Mouse (Mus musculus) neural tube, embryonic 13.5 days (tissue): ENCODE data around the gene Fgfr2. TPM values are rescaled to one million over a fixed set of nuclear protein-coding genes. Genes with fewer than 3 reads are reported as not detected.

ENCODE experiments used
- ATAC-seq: fragments of 200-750 bp; cut with Nextera tagmentation; 2 replicates; pipeline ENCODE4 v1.8.0; 2017; ENCODE audit warnings: low read depth, mild to moderate bottlenecking, moderate TSS enrichment, moderate library complexity
- H3K27ac ChIP-seq: fragments of 300-500 bp; sonication (generic); replicated peaks from 2 replicates; pipeline ENCODE4 v1.5.1; 2015; ENCODE audit warnings: moderate library complexity, mild to moderate bottlenecking, inconsistent platforms
- H3K27me3 ChIP-seq: fragments of 300-500 bp; sonication (generic); 2 replicates; pipeline ENCODE4 v1.6.1; 2015; ENCODE audit warnings: mild to moderate bottlenecking, inconsistent platforms
- H3K36me3 ChIP-seq: fragments of 300-500 bp; sonication (generic); 2 replicates; pipeline ENCODE4 v1.6.1; 2015; ENCODE audit warnings: mild to moderate bottlenecking, inconsistent platforms
- H3K4me1 ChIP-seq: fragments of 300-500 bp; sonication (generic); replicated peaks from 2 replicates; pipeline ENCODE4 v1.6.1; 2015; ENCODE audit warnings: inconsistent platforms
- H3K4me2 ChIP-seq: fragments of 300-500 bp; sonication (generic); 2 replicates; pipeline ENCODE4 v1.6.1; 2015; ENCODE audit warnings: inconsistent platforms, mild to moderate bottlenecking, moderate library complexity
- H3K4me3 ChIP-seq: fragments of 300-500 bp; sonication (generic); 2 replicates; pipeline ENCODE4 v1.5.1; 2015; ENCODE audit warnings: mild to moderate bottlenecking, inconsistent platforms
- H3K9ac ChIP-seq: fragments of 300-500 bp; sonication (generic); 2 replicates; pipeline ENCODE4 v1.6.1; 2015; ENCODE audit warnings: moderate library complexity, mild to moderate bottlenecking, inconsistent platforms
- H3K9me3 ChIP-seq: fragments of 300-500 bp; sonication (generic); 2 replicates; pipeline ENCODE4 v1.6.1; 2016; ENCODE audit warnings: inconsistent platforms
- WGBS: fragments of 180-500 bp; shearing (Covaris S2); methylation state at CpG from one replicate; pipeline ENCODE4 v1.1.7; 2015; 5-methylcytosine and 5-hydroxymethylcytosine counted together
- polyA plus RNA-seq: library from polyadenylated mRNA; unstranded; fragments of >200 nt; fragmentation: Nextera tagmentation; extraction: Ambion mirVana; gene quantifications from 2 replicates; pipeline ENCODE4 v1.2.1, GENCODE M21; 2015

The Fgfr2 gene
- polyA plus RNA-seq, 1 experiment from 2014 or later = 22.9 TPM

DNA sequence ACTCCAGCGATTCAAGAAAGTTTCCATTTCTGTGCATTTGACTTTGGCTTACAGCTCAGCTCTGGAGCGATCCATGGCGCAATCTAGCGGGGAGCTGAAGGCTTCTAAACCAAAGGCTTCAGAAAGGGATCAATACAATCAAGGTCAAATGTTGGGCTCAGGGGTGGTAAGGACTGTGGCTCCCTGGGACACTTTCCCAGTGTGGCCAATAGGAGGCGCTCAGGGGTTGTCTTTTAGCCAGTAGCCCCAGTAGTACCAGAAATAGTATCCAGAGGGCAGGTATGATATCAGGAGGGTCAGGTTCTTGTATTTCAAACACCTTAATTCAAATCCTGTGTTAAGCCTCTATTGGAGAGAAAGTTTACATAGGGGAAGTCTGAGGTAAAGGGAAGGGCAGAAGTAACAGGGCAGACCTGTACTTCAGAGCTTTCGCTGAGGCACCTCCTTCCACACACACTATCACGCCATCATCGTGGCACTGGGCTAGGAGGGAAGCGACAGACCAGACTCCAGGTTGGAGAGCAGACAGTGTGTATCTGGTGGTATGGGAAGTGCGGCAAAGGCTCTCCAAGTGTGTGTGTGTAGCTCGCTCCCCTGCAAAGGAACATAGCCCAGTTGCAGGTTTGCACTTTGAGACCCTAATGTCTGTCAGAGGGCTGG is 2349.8 kb downstream of the Fgfr2 start:
- no peaks in the 10 kb centered on the region for H3K36me3 ChIP-seq
- no peaks in the 10 kb centered on the region for H3K27me3 ChIP-seq
- H3K27ac ChIP-seq = no peak overlapping the region
- ATAC-seq = no peak
- H3K4me3 ChIP-seq = no peak overlapping the region
- 68% methylated on average over 11 of the region's 11 CpGs for WGBS
- no peak overlapping the region for H3K9ac ChIP-seq
- no peaks in the 10 kb centered on the region for H3K4me1 ChIP-seq
- H3K4me2 ChIP-seq = no peak overlapping the region
- H3K9me3 ChIP-seq = no peaks in the 10 kb centered on the region

DNA sequence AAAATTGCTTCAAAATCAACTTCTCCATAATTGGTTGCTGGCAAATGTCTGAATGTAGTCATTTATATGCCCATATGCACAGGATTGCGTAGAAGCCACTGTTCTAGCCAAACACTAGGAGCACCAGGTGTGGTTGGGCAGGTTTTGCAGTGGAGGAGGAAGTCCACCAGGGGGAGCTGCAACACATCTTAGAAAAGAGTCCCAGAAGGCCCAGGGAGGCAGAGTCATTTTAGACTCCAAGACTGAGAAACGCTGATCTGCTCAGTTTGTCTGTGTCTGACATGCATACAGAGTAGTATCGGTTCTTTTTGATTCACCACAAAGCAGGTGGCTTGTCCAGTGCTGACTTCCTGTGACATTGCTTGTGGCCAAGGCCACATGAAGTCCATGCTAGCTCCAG is 2352.4 kb downstream of the Fgfr2 start:
- 29% methylated on average over 3 of the region's 3 CpGs for WGBS
- no peaks in the 10 kb centered on the region for H3K27me3 ChIP-seq
- H3K4me1 ChIP-seq = no peaks in the 10 kb centered on the region
- no peaks in the 10 kb centered on the region for H3K9me3 ChIP-seq
- ATAC-seq = peak; percentile 48; the same call in 1 of the 2 replicates
- no peak overlapping the region for H3K9ac ChIP-seq
- H3K27ac ChIP-seq = no peak overlapping the region
- H3K36me3 ChIP-seq = peaks cover 15% of the 10 kb centered on the region
- no peak overlapping the region for H3K4me3 ChIP-seq
- no peak overlapping the region for H3K4me2 ChIP-seq

DNA sequence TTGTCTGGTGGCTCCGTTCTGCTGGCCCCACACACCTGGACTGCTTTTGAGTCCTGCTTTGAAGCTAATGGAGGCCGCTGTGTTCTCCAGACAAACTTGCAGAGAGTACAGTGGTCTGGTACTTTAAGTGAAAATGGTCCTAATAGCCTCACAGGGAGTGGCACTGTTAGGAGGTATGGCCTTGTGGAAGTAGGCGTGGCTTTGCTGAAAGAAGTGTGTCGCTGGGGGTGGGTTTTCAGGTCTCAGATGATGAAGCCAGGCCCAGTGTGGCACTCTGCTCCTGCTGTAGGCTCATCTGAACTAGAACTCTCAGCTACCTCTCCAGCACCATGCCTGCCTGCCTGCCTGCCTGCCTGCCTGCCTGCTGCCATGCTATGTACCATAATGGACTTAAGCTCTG is 2355.0 kb downstream of the Fgfr2 start:
- H3K27me3 ChIP-seq = no peaks in the 10 kb centered on the region
- peaks cover 37% of the 10 kb centered on the region for H3K36me3 ChIP-seq
- H3K4me2 ChIP-seq = no peak overlapping the region
- no peak overlapping the region for H3K9ac ChIP-seq
- WGBS = 88% methylated on average over 4 of the region's 4 CpGs
- ATAC-seq = no peak
- no peak overlapping the region for H3K27ac ChIP-seq
- no peak overlapping the region for H3K4me3 ChIP-seq
- no peaks in the 10 kb centered on the region for H3K9me3 ChIP-seq
- H3K4me1 ChIP-seq = no peaks in the 10 kb centered on the region

DNA sequence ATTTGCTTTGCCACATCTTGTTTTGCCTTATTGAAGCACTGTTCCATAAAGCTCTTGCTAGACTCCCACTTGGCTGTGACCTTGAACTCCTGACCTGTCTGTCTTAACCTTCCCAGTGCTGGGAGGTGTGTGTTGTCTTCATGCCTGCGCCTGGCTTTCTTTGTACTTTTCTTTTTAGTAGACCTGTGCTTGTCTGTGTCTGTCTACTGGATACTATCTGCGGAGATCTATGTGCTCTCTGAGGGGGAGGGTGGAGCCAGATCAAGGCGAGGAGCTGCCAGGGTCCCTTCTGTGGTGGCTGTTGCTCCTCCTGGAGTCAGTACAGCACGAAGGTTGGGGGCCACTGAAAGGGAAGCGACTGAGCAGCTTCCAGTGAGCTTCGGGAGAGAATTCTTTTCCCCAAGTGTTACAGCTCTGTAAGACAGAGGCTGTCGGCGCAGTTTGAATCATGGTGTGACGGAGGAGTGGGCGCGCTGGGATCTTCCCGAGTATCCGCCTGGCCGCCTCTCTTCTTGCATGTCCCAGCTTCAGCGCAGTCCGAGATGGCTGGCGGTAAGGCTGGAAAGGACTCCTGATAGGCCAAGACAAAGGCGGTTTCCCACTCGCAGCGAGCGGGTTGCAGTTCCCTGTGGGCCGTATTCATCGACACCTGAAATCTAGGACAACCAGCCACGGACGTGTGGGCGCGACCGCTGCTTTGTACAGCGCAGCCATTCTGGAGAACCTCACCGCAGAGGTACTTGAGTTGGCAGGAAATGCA is 2356.6 kb downstream of the Fgfr2 start:
- Histone ChIP-seq H3K27me3 (no peaks in the 10 kb centered on the region), H3K36me3 (peaks cover 41% of the 10 kb centered on the region), H3K27ac (no peak overlapping the region), H3K9me3 (no peaks in the 10 kb centered on the region), H3K4me1 (peaks cover 5% of the 10 kb centered on the region), H3K4me2 (no peak overlapping the region), H3K4me3 (no peak overlapping the region), H3K9ac (no peak overlapping the region)
- ATAC-seq = no peak
- 81% methylated on average over 30 of the region's 30 CpGs for WGBS

DNA sequence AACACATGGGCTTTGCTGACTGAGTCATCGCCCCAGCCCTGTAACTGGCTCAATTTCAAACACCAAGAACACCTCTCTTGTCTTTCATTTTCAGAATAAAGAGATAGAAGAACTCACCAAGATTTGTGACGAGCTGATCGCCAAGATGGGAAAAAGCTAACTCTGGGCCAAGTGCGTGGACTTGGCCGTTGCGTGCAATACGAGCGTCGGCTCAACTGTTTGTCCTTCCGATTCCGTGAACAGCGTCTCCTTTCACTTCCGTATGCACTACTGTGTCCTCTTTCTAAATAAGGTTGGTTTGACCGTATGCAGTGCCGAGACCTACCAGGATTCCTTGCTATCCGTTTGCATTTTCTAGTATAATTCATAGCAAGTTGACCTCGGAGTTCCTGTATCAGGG is 2359.0 kb downstream of the Fgfr2 start:
- Histone ChIP-seq H3K27ac (no peak overlapping the region), H3K9ac (no peak overlapping the region), H3K4me1 (peaks cover 5% of the 10 kb centered on the region), H3K4me2 (no peak overlapping the region), H3K27me3 (no peaks in the 10 kb centered on the region), H3K36me3 (peaks cover 65% of the 10 kb centered on the region), H3K4me3 (no peak overlapping the region), H3K9me3 (no peaks in the 10 kb centered on the region)
- 94% methylated on average over 17 of the region's 17 CpGs for WGBS
- no peak for ATAC-seq

DNA sequence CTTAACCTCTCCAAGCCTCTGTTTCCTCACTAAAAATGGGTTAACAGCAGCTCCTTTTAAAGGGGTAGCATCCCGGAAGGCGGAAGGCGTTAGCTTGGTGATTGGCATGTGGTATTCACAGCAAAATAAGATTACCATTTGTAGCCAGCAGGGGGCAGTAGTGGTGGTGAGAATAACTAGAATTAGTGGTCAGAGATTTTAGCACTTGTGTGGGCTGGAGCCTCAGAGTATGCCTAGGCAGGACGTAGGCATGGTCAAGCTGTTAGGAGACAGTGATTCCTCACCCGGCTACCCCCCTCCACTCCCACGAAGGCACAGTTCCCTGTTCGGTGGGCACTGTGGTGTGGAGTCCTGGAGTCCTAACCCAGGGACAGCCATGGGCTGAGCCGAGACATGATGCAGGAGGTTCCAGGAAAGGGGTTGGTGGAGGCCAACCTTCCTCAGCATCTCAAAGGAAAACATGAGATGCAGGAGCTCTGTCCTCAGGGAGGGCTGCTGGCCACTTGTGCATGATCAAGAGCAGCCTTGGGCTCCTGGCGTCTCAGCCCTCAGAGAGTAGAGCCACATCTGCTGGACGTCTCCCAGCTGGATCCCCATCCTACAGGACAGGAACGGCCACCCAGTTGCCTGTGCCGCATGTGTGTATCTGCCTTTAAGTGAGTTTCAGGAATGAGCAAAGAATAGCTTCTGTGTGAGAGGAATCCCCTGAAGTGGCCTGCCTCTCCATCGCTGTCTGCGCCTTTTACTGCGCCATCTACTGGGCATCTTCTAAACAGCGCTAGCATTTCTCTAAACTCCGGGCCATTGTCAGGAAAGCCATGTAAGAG is 2360.9 kb downstream of the Fgfr2 start:
- no peak overlapping the region for H3K4me2 ChIP-seq
- no peaks in the 10 kb centered on the region for H3K27me3 ChIP-seq
- H3K4me3 ChIP-seq = no peak overlapping the region
- no peak overlapping the region for H3K9ac ChIP-seq
- peak; percentile 74 for ATAC-seq
- WGBS = 39% methylated on average over 17 of the region's 17 CpGs
- H3K27ac ChIP-seq = peak overlapping the region; percentile 63
- H3K4me1 ChIP-seq = peaks cover 5% of the 10 kb centered on the region
- peaks cover 83% of the 10 kb centered on the region for H3K36me3 ChIP-seq
- no peaks in the 10 kb centered on the region for H3K9me3 ChIP-seq

DNA sequence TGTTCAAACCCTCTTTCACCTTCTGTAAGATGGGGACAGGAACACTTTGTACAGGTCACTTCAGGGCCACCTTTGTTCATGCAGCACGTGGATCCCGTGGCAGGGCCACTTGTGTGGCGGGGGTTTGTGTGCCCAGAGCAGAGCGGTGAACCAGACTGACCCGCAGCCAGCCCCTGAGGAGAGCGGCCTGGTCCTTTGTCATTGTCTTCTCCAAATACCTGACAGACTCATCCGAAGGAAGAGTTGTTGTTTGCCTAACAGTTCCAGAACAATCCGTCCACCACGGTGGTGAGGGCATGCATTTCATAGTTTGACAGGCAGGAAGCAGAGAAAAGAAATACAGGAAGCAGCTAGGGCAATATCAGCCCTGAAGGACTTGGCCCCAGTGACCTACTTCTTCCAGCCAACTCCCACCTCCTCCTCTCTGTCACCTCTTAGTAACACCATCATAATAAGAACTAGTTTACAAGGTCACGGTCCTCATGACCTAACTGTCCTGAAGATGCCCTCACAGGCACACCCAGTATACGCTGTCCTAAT is 2365.8 kb downstream of the Fgfr2 start:
- H3K9ac ChIP-seq = no peak overlapping the region
- H3K4me1 ChIP-seq = peaks cover 25% of the 10 kb centered on the region
- H3K36me3 ChIP-seq = peaks cover 91% of the 10 kb centered on the region
- no peak overlapping the region for H3K4me3 ChIP-seq
- no peak overlapping the region for H3K27ac ChIP-seq
- 84% methylated on average over 11 of the region's 11 CpGs for WGBS
- H3K9me3 ChIP-seq = no peaks in the 10 kb centered on the region
- no peaks in the 10 kb centered on the region for H3K27me3 ChIP-seq
- no peak for ATAC-seq
- no peak overlapping the region for H3K4me2 ChIP-seq

DNA sequence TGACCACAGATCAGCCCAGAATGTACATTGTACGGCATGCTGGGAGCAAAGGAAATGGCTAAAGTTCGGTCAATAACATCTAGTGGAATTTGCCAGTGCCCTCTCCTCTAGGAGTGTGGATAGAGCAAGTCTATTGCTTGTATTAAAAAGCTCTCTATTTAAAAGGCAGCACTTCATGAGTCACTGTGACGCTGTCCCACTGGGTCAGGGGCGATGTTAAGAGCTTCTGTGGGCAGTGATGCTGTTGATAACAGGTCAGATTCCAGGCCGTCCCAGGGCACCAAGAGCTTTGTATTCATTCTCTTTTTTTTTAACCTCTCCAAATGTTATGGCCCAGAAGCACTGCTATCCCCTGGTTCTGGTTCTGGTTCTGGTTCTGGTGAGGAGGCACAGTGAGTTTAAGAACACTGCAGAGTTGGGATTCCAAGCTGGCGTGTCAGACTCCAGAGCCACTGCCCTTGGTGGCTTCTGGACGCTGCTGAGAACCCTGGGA is 2366.8 kb downstream of the Fgfr2 start:
- 87% methylated on average over 7 of the region's 7 CpGs for WGBS
- ATAC-seq = no peak
- H3K27ac ChIP-seq = peak overlapping the region; percentile 19; the same call in 1 of the 2 replicates

DNA sequence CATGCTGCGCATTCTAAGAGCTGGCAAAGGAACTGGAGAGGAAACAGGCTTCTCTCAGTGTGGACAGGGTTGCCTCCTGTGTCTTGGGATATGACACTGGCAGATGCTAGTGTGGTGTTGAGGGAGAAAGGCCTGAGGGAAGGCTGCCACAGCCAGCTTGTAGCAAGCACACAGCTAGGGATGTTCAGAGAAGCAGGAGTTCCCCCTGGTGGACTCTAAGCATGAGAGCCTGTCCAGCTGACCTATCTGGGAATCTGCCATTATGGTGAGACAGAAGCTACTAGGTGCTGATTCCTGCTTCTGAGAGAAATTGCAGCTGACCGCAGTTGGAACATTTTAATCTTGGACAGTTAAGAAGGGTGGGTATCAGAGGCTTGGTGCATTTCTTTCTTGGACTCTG is 2368.4 kb downstream of the Fgfr2 start:
- Histone ChIP-seq H3K36me3 (peaks cover 77% of the 10 kb centered on the region), H3K27me3 (no peaks in the 10 kb centered on the region), H3K9ac (no peak overlapping the region), H3K4me1 (peaks cover 48% of the 10 kb centered on the region), H3K4me2 (no peak overlapping the region), H3K4me3 (no peak overlapping the region), H3K27ac (peak overlapping the region; percentile 39), H3K9me3 (no peaks in the 10 kb centered on the region)
- WGBS = 92% methylated on average over 2 of the region's 2 CpGs
- no peak for ATAC-seq

More for the DNA sequence above, 2366.8 kb downstream of the Fgfr2 start:
- Histone ChIP-seq H3K9ac (no peak overlapping the region), H3K27me3 (no peaks in the 10 kb centered on the region), H3K4me1 (peaks cover 32% of the 10 kb centered on the region), H3K4me3 (no peak overlapping the region), H3K9me3 (no peaks in the 10 kb centered on the region), H3K36me3 (peaks cover 93% of the 10 kb centered on the region), H3K4me2 (no peak overlapping the region)

DNA sequence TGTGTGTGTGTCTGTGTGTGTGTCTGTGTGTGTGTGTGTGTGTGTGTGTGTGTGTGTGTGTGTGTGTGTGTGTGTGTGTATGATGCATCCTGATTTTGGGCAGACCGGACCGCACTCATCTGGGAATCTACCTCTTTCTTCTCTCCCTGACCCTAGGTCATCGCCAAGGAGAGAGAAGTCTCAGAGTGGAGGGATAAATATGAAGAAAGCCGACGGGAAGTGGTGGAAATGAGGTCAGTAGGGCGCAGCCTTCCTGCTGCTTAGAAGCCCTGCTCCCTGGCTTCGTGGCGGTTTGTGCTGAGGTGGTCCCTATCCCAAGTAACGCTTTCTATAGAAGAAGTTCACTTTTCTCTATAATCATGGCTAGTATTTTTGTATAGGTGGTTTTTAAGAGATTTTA is 2371.5 kb downstream of the Fgfr2 start:
- H3K4me3 ChIP-seq = no peak overlapping the region
- H3K4me1 ChIP-seq = peaks cover 55% of the 10 kb centered on the region
- H3K27me3 ChIP-seq = no peaks in the 10 kb centered on the region
- no peak overlapping the region for H3K9ac ChIP-seq
- peak overlapping the region; percentile 89 for H3K27ac ChIP-seq
- no peak overlapping the region for H3K4me2 ChIP-seq
- WGBS = 30% methylated on average over 7 of the region's 9 CpGs
- no peaks in the 10 kb centered on the region for H3K9me3 ChIP-seq
- no peak for ATAC-seq
- peaks cover 69% of the 10 kb centered on the region for H3K36me3 ChIP-seq

DNA sequence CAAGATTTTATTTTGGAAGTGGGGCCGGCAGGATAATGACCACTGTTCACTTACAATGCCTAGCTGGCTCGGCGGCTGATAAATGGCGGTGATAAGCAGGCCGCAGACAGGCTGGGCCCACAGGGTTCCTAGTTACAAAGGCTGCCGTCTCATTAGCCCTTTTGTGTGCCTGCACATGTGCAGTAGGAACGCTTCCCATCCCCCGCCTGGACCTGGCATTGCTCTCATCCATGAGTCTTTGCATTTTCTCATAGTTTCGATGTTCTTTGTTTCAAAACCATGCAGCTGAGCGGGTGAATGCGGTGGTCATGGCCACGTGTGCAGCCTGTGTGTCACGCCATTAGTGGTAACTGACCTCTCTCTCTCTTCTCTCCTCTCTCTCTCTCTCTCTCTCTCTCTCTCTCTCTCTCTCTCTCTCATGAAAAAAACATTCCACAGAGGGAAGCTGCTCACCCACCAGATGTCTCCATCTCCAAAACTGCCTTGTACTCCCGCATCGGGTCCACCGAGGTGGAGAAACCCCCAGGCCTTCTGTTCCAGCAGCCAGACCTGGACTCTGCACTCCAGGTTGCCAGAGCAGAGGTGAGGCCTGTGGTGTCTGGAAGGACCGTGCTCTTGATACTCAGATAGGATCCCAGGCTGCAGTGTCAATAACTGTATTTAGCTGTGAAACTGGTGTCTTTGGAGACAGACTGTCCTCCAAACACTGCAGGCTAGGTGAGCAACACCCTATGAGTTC is 2372.2 kb downstream of the Fgfr2 start:
- peaks cover 71% of the 10 kb centered on the region for H3K36me3 ChIP-seq

More for the DNA sequence above, 2372.2 kb downstream of the Fgfr2 start:
- ATAC-seq = peak; percentile 72
- Histone ChIP-seq H3K4me2 (no peak overlapping the region), H3K9ac (peak overlapping the region; percentile 41; the same call in 1 of the 2 replicates), H3K4me3 (no peak overlapping the region), H3K27me3 (no peaks in the 10 kb centered on the region), H3K4me1 (peaks cover 55% of the 10 kb centered on the region), H3K9me3 (no peaks in the 10 kb centered on the region), H3K27ac (peak overlapping the region; percentile 89)
- WGBS = 20% methylated on average over 17 of the region's 17 CpGs
